Mouse (Mus musculus) small intestine, adult 2 months (tissue): Measurements from ENCODE around the gene Hk2.

Source experiments
- CTCF ChIP-seq: fragments of 200-500 bp; IDR thresholded peaks from 2 replicates; pipeline ENCODE4 v1.5.1; 2012; ENCODE audit warnings: low read depth, mild to moderate bottlenecking, control low read depth, inconsistent platforms, low read length, moderate library complexity, mixed read lengths; ENCODE audit not compliant: insufficient replicate concordance, insufficient read length; ENCODE audit errors: extremely low read depth
- POLR2A ChIP-seq: fragments of 200-500 bp; IDR thresholded peaks from 2 replicates; pipeline ENCODE4 v1.6.1; 2012; ENCODE audit warnings: low read depth, mild to moderate bottlenecking, control low read depth, inconsistent platforms, low read length, moderate library complexity

- TF ChIP-seq POLR2A, result no peak
- no peak for TF ChIP-seq CTCF
Observed at GRCm38 (mm10) chr6:82769704-82770103, 4.5 kb downstream of the Hk2 start.
